Mouse (Mus musculus) neutrophil, adult 5-6 weeks (primary cell): ENCODE results near the gene Podn. TPM values are rescaled to one million over a fixed set of nuclear protein-coding genes. Genes with fewer than 3 reads are reported as not detected.
A peak's percentile ranks its signal among the peaks of the same experiment; 100 is the strongest.
"Not testable (repeated sequence)": the region's sequence is repeated elsewhere in the genome, so short reads cannot be mapped to it uniquely, and the experiment has no call there.

Experiments used
- ATAC-seq: fragments of 151-379, 151-347 bp; 2 replicates; pipeline ENCODE4 v1.8.0; 2017; ENCODE audit warnings: mild to moderate bottlenecking, moderate TSS enrichment; ENCODE audit not compliant: insufficient number of reproducible peaks, poor library complexity, low FRiP score, severe bottlenecking; ENCODE audit errors: extremely low read depth
- total RNA-seq: library from RNA; stranded (forward); fragments of 200-1000 nt; gene quantifications from 2 replicates; pipeline ENCODE4 v1.2.3, GENCODE M21; 2017

Gene Podn
- 0.35 TPM in 1 of 2 replicates, not detected in the other for total RNA-seq

GRCm38 (mm10) chr4:108096345-108096744 lies at the start of gene Podn:
Gene Podn, minus strand, starts transcription at chr4:108096445.
- ATAC-seq: no peak

GRCm38 (mm10) chr4:108145554-108145953 lies 49.3 kb upstream of the Podn start:
- ATAC-seq: not testable (repeated sequence)

- ATAC-seq: no peak
Observed at GRCm38 (mm10) chr4:108144880-108145279, 48.6 kb upstream of the Podn start, which contains the start of gene Scp2. Gene Scp2, minus strand, starts transcription at chr4:108144998.

- no peak for ATAC-seq
Observed at GRCm38 (mm10) chr4:108143778-108144177, 47.5 kb upstream of the Podn start.

- not testable (repeated sequence) for ATAC-seq
Observed at GRCm38 (mm10) chr4:108143178-108143577, 46.9 kb upstream of the Podn start.

- ATAC-seq: no peak
Observed at GRCm38 (mm10) chr4:108136938-108137337, 40.7 kb upstream of the Podn start.

GRCm38 (mm10) chr4:108130452-108130851 lies 34.2 kb upstream of the Podn start:
- no peak for ATAC-seq

GRCm38 (mm10) chr4:108128339-108128738 lies 32.1 kb upstream of the Podn start:
- no peak for ATAC-seq

- ATAC-seq: no peak
Observed at GRCm38 (mm10) chr4:108127516-108127915, 31.3 kb upstream of the Podn start.

GRCm38 (mm10) chr4:108126260-108126659 lies 30.0 kb upstream of the Podn start:
- ATAC-seq: no peak

- ATAC-seq: no peak
Observed at GRCm38 (mm10) chr4:108124104-108124503, 27.9 kb upstream of the Podn start.

- ATAC-seq: peak; percentile 95
Observed at GRCm38 (mm10) chr4:108117924-108118876, 22.0 kb upstream of the Podn start.

- no peak for ATAC-seq
Observed at GRCm38 (mm10) chr4:108117488-108117887, 21.2 kb upstream of the Podn start.

GRCm38 (mm10) chr4:108116466-108116865 lies 20.2 kb upstream of the Podn start:
- no peak for ATAC-seq

- ATAC-seq: no peak
Observed at GRCm38 (mm10) chr4:108110706-108111105, 14.5 kb upstream of the Podn start.

- ATAC-seq: no peak
Observed at GRCm38 (mm10) chr4:108109728-108110127, 13.5 kb upstream of the Podn start.

- ATAC-seq: no peak
Observed at GRCm38 (mm10) chr4:108092741-108093397, 3.4 kb downstream of the Podn start.

- ATAC-seq: no peak
Observed at GRCm38 (mm10) chr4:108083993-108084392, 12.3 kb downstream of the Podn start.

- no peak for ATAC-seq
Observed at GRCm38 (mm10) chr4:108083032-108083735, 13.1 kb downstream of the Podn start.
